Mouse (Mus musculus) ovary, postnatal 14 days (tissue): ENCODE measurements around the gene Eif2d.
"Not testable (repeated sequence)": the region's sequence is repeated elsewhere in the genome, so short reads cannot be mapped to it uniquely, and the experiment has no call there.

Experiments
- DNase-seq: peaks from one replicate; pipeline ENCODE4 v3.0.0; 2022; ENCODE audit warnings: low spot score

The Eif2d gene

DNA sequence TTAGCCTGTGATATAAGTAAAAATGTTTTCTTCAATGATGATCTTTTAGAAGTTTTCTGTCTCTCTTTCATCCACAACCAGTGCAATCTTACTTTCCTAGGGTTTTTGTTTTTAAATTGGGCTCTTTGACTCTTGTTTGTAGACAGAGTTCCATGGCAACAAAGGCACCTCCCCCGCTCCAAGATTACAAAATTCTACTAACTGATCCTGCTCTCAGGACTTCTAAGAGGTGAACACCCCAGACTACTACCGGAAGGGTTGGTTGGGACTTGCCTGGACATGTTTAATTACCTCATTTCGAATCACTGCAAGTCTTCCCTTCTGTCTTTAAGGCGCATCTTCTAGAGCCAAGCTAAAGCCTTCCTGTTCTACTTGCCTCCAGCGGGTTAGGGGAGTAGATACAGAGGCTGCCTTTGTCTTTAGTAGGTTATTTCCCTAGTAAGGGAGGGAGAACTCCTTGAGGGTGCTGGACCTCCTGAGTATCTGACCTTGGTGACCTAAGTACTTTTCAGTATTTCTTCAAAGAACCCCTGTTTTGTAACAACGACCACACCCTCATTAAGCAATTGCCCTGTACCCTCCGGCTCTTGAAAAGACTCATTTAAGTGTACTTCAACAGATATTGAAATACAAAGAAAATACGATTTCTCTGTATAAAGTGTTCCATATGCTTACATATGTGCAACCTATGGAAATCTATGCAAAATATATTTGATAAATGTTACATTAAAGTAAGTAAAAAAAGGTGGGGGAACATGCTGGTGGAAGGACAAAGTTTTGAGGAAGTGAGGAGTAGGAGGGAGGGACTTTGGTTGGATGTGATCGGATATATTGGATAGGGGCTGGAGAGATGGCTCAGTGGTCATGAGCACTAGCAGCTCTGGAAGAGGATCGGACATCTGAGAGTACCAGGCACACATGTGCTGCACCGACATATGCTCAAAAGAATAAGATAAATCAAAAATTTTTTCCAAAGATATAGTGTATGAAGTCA, 13.6 kb upstream of the Eif2d start:
- no peak for DNase-seq

DNA sequence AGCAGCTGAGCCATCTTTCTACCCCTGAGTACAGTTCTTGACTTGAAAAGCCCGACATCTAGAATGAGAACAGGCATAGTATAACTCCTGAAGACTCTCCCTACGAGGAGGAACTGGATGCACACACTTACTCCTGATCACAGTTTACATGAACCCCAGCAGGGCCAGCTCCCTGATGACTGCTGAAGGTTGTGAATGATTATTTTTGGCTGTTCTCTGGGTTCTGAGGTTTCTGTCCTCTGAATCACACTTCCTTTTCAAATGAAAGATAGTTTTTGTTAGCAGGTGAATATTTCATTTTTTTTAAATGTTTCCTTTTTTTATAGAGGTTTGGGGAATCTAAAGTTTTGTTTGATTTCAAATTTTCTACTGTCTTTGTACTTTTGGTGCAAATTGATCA, 11.5 kb upstream of the Eif2d start:
- DNase-seq: no peak

DNA sequence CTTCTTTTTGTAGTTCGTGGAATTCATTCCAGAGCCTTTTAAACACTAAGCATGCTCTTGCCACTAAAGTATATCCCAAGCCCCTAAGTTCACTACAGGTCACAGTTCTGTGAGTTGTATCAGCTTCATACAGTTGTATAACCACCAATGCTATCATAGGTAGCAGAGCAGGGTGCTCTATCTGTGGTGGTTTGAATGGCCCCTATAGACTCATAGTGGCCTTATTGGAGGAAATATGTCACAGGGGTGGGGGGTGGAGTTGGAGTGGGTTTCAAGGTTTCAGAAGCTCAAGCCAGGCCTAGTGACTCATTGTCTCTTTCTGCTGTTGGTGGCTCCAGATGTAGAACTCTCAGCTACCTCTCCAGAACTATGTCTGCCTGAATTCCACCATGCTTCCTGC, 10.5 kb upstream of the Eif2d start:
- DNase-seq: no peak

DNA sequence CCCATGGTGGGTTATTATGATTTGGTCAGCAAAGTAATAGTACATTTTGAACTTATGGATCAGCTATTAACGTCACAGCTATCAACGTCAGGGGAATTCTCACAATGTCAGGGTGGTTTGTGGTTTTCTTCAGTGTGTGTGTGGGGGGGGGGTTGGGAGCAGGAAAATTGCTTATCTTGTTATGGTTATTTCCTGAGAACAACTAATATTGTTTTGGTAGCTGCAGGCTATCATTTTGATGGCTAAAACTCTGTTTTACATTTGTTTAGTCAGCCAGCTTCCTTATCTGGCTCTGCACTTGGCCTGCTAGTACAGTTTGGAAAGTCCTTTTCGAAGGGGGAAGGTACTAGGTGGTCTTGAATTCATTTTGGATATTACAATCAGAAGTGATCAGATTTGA, 7.8 kb upstream of the Eif2d start:
- DNase-seq: not testable (repeated sequence)

DNA sequence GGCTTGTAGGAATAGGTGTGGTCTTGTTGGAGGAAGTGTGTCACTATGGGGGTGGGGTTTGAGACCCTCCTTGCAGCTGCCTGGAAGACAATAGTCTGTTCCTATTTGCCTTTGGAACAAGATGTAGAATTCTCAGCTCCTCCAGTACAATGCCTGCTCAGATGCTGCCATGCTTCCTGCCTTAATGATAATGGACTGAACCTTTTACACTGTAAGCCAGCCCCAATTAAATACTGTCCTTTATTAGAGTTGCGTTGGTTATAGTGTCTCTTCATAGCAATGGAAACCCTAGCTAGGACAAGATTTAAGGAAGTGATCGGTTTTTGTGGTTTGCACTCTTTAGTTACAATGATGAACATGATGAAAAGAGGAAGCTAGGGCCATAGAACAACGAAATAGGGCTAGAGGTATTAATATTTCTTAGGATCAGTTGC, 6.8 kb upstream of the Eif2d start:
- no peak for DNase-seq

DNA sequence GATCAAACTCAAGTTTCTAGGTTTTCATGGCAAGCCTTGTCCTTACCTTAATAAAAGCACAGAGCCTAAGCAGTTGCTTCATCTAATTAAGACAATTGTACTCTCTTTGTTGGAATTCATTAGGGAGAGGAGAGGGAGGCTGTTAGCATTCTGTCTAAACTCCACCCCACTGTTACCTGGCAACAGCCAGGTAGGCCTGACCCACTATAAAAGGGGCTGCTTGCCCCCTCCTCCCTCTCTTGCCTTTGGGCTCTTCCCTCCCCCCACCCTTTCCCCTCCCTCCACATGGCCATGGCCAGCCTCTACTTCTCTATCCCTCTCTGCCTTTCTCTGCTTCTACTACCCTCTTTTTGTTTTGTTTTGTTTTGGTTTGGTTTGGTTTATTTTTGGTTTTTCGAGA, 3.5 kb upstream of the Eif2d start:
- DNase-seq: no peak

DNA sequence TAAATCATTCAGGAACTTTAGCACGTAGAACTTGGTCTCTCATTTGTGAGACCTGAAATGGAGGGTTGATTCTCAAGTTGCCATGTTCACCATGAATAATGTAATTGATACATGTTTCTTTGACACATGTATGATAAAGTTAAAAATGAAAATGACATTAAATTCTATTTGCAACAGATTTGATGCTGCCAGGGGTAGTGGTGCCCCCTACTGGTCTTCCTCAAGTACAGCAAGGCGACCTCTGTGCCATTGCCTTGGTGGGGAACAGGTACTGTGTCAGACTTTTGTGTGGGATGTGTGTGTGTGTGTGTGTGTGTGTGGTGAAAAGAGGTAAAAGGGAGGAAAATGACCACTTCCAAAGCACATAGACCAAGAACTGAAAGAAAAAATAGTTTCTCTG, 2.5 kb downstream of the Eif2d start:
- DNase-seq: peak; percentile 37

DNA sequence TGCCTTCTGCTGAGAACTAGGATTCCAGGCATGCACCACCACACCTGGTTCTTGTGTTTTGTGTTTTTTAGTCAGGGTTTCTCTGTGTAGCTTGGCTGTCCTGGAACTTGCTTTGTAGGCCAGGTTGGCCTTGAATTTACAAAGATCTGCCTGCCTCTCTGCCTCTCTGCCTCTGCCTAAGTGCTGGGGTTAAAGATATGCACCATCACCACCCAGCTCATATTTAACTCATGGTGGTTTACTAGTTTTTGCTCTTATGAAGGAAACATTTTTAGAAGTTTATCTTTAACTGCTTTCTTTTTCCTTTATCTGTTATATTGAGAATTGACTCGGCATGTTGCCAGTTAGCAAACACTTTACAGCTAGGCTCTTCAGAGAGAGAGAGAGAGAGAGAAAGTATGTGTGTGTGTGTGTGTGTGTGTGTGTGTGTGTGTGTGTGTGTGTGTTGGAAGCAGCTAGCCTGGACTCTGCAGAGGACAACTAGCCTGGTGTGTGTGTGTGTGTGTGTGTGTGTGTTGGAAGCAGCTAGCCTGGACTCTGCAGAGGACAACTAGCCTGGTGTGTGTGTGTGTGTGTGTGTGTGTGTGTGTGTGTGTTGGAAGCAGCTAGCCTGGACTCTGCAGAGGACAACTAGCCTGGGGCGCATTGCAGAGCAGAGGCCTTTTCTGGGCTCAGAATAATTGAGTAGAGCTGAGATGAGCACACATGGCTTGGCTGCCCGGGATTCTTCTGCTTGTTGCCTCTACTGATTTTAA, 6.8 kb downstream of the Eif2d start:
- not testable (repeated sequence) for DNase-seq

DNA sequence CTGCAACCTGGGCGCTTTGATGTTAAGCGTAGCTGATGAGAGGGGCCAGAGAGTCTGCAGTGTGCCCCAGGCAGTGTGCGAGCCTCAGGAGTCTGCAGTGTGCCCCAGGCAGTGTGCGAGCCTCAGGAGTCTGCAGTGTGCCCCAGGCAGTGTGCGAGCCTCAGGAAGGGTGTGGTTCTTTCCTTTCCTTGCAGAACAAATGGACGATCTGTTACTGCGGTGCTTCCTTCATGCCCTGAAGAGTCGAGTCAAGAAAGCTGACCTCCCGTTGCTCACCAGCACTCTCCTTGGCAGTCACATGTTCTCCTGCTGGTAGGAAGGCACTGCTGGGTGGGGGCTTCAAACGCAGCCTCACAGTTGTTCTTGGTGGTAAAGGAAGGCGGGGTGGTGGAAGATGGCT, 8.1 kb downstream of the Eif2d start:
- no peak for DNase-seq

DNA sequence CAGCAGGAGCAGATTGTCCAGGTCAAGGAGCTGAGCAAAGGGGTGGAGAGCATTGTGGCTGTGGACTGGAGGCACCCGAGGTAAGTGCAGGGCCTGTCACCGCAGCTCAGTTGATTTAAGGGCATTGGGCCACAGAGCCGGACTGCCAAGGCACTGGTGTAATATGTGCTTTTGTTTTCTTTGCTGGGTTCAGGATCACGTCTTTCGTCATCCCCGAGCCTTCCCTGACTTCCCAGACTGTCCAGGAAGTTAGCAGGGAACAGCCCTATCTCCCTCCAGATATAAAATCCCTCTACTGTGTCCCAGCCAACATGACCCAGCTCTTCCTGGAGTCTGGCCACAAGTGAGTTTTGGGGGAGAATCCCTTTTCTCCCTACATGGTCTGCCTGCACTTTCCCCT, 11.4 kb downstream of the Eif2d start:
- no peak for DNase-seq

DNA sequence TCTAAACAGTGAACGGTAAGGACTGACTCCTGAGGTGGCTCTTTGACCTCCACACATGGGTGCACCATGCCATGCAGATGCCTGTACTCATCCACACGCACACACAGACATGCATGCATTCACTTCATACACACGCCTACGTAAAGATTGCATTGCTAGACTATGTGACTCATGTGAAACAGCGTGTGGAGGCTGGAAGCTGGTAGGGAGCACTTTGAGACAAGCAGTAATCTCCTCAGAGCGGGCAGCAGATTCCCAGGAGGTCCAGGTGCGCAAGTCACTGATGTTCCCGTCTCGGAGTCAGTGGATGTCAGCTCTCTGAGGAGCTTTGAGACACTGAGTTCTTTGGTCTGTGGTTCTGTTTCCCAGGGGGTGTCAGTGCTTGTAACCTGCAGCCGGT, 14.6 kb downstream of the Eif2d start:
- DNase-seq: no peak

DNA sequence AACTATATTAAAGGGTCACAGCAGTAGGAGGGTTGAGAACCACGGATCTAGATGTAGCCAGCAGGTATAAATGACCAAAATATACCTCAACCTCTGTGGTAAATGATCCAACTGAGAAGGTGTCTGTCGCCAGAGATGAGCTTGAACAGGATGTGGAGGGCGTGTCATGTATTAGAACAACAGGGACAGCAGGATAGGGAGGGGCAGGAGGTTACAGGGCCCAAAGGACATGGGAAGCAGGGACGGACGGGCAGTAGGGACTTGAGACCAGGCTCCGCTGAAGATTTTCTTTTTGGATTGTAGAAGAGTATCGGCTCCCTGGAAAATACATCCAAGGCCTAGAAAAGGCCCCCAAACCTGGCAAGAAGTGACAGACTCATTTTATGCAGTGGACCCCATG, 20.0 kb downstream of the Eif2d start:
- DNase-seq: no peak

DNA sequence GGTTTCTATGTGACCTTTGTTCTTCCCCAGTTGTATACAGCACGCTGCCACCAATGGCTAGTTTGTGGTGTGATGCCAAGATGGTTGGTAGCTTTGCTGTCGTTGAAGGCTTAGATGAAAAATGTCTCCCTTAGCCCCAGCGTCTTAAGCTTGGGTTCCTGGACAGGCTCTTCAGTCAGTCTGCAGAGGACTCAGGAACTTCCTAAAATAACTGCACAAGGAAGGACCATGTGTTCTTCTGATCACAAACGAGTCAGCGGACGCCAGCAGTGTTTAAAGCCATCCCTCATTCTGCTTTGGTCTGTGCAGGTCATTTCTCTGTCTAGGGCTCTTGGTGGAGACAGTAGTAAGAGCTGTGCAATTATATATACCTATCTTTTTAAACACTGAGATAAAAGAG, 20.8 kb downstream of the Eif2d start:
- no peak for DNase-seq

DNA sequence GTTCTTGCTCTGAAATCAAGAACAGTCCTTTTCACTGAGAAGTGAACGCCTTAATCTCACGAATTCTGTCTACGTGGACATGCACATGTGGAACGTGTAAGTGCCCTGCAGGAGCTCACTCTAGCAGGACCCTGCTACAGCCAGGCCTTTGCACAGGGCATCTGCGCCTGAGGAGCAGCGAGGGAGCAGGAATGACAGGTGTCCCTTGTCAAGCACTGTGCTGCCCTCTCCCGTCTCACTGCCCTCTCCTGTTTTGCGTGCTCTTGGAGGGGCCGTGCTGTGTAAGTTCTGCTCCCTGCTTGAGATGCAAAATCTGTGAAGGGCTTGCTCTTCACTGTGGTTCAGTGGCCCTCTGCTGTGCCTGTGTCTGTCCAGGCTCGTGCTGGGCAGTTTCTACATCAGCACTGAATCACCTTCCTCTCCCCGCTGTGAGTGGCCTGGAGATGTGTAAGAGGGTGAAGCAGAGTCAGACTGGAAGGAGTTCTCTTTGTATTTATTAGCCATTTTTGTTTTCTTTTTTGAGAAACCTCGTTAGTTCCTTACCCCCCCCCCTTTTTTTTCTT, 21.4 kb downstream of the Eif2d start:
- no peak for DNase-seq

DNA sequence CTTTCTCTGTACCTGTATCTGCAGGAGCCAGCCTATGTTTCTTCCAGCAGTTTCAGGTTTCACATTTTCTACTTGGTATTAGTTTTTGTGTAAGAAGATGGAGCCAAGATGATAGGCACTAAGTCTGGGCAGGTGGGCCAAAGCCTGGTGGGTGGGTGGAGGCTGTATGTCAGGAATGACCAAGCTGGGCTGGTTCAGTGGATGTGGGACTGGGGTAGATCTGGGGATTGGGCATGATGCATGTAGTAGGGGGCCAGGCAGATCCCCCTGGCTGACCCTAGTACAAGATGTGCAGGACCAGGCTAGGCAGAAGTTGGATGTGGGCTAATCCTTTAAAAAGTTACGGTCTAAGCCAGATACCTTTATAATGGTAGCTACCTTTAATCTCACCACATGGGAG, 22.2 kb downstream of the Eif2d start:
- DNase-seq: no peak

DNA sequence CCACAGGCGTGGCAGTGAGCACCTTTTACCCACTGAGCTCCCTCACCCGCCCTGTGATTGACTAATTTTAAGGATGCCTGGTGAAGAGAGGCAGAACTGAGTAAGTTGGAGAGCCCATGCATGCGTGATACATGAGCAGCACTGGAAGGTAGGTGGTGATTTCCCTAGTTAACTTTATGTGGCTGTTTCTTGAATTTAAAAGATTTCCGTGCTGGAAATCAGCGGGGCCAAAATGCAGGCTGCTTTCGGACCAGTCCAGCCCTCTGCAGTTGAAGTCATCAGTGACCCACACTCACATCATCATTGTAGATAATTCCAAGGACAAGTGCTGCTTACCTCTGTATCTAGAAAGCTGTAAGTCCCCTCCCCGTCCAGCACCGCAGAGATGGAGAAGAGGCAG, 22.8 kb downstream of the Eif2d start:
- DNase-seq: no peak

DNA sequence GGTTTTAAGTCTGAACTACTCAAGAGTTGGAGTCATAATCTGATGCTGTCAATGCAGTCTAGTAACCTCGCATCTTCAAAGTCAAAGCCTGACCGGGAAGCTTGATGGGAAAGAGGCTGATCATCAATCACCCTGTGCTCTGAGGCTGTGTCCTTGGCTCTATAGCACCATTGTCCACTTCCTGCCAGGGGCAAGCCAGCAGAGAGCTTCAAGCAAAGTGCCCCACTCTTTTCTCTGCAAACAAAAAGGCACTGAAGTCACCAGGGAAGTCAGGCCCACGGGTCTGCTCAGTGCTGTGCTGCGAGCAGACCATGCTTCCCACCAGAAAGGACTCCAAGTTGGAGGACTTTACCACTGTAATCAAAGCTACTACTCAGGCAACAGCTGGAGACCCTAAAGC, 24.3 kb downstream of the Eif2d start:
- DNase-seq: no peak

DNA sequence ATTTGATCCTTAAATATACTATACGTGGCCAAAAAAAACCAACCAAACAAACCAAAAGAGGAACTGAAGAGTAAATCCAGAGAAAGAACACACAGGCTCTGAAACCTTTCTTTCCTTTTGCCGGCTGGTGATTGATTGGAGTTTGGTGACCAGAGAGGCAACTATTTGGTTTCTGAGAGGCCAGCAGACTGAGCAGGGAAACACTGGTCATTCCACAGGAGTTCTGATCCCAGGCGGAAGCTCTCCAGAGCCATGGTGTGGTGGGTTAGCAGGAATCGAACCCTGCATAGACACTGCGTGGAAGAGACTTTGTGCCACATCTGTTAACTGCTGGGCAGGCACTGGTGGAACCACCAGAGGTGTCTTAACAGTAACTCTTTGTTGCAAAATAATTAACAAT, 25.1 kb downstream of the Eif2d start:
- no peak for DNase-seq

DNA sequence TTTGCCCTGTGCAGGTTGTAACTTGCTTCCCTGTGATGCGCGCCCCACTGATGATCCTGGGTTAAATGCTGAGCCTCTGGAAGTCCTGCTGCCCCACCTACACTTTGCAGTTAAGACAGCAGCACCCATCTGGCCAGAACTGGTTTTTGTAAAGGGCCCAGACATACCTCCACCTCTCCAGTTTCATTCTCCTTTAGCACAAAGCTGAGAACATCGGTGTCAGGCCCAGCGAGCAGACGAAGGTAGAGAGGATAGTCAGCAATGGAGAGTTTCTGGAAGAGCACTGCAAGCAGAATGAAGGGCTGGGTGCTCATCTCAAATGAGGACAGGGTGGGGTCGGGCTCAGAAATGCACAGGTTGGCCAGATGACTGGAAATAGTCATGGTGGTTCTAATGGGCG, 27.4 kb downstream of the Eif2d start:
- DNase-seq: no peak

DNA sequence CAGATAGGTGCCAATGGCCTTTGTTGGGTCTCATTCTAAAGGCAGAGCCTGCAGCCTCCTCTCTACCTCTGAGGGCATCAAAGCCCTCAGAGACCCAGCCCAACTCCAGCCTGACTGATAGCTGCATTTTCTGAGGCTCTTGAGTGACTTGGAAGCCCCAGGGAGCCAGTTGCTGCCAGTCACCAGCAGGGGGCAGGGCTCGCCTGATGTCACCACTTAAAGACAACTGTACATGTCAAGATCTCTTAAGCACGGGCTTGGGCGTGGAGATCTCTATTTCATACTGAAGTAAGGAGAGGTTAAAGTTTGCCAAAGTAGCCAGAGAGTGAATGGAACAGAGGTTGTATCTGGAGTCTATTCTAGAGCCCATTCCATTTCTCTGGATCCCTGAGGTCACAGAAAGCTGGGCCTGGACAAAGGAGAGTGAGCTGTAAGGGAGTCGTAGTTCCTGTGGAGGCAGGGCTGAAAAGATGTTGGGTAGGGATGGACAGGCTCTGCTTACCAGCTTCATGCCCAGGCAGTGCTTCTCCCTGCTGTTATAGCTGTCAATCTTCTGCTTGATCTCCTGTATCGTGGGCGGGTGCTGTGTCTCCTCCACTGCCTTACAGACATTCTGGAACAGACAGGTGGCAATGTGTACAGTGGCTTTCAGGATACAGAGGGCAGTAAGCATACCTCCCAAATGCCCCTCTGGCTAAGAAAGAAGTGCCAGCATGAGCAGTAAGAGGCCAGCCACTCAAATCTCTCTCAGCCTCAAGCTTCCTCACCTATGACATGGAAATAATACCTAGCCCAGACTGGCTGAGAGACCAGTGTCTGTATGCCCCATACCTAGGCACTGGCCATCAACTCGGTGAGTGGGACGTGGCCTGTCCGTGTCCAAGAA, 28.9 kb downstream of the Eif2d start:
- peak; percentile 68 for DNase-seq

DNA sequence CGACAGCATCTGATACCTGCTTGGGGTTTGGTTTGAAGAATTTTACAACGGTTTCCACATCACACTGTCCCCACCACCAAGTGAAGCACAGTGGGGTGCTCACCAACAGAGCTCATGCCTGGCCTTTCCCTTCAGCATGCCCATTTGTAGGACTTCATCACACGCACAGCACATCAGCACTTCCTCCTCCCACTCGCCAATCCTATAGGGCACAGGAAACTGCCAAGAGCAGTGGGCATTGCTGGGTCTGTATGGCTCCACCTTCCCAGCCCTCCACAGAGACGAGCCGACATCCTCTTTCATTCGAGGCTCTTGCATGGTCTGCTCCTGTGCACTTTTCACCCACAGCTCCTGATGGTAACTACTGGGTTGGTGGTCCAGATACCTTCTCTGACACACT, 30.2 kb downstream of the Eif2d start:
- no peak for DNase-seq
